Mouse (Mus musculus) small intestine, adult 2 months (tissue): ENCODE results near the gene Trarg1. TPM values are rescaled to one million over a fixed set of nuclear protein-coding genes. Genes with fewer than 3 reads are reported as not detected.

Experiments
- H3K27ac ChIP-seq: fragments of 200-500 bp; 2 replicates; pipeline ENCODE4 v1.5.1; 2012; ENCODE audit warnings: low read depth, low read length, control low read depth, inconsistent platforms; ENCODE audit not compliant: insufficient read depth
- H3K27me3 ChIP-seq: fragments of 200-500 bp; 2 replicates; pipeline ENCODE4 v1.6.1; 2012; ENCODE audit warnings: mild to moderate bottlenecking, moderate library complexity, low read length, inconsistent platforms; ENCODE audit not compliant: control insufficient read depth, insufficient read depth
- H3K36me3 ChIP-seq: fragments of 200-500 bp; 2 replicates; pipeline ENCODE4 v1.6.1; 2012; ENCODE audit warnings: mild to moderate bottlenecking, low read length, control low read depth, inconsistent platforms; ENCODE audit not compliant: control insufficient read depth, insufficient read depth
- H3K4me1 ChIP-seq: fragments of 200-500 bp; 2 replicates; pipeline ENCODE4 v1.6.1; 2012; ENCODE audit warnings: low read length, inconsistent platforms, mixed read lengths; ENCODE audit not compliant: control insufficient read depth, insufficient read depth, insufficient read length
- H3K4me3 ChIP-seq: fragments of 200-500 bp; 2 replicates; pipeline ENCODE4 v1.5.1; 2012; ENCODE audit warnings: low read depth, mild to moderate bottlenecking, control low read depth, inconsistent platforms, low read length, moderate library complexity
- CTCF ChIP-seq: fragments of 200-500 bp; IDR thresholded peaks from 2 replicates; pipeline ENCODE4 v1.5.1; 2012; ENCODE audit warnings: low read depth, mild to moderate bottlenecking, control low read depth, inconsistent platforms, low read length, moderate library complexity, mixed read lengths; ENCODE audit not compliant: insufficient replicate concordance, insufficient read length; ENCODE audit errors: extremely low read depth
- POLR2A ChIP-seq: fragments of 200-500 bp; IDR thresholded peaks from 2 replicates; pipeline ENCODE4 v1.6.1; 2012; ENCODE audit warnings: low read depth, mild to moderate bottlenecking, control low read depth, inconsistent platforms, low read length, moderate library complexity
- WGBS: fragments of 180-500 bp; shearing (Covaris S2); methylation state at CpG from one replicate; pipeline ENCODE4 v1.1.7; 2018; 5-methylcytosine and 5-hydroxymethylcytosine counted together
- polyA plus RNA-seq: library from polyadenylated mRNA; depleted of rRNA; stranded (reverse); fragments of >200 nt; gene quantifications from 2 replicates; pipeline ENCODE4 v1.2.3, GENCODE M21; 2012; rRNA removed

Gene Trarg1
- polyA plus RNA-seq, 1 experiment = 0.47 TPM

GRCm38 (mm10) chr11:76735753-76736324, 56.2 kb downstream of the Trarg1 start:
- H3K27me3 ChIP-seq = no peaks in the 10 kb centered on the region
- WGBS = 49% methylated on average over 4 of the region's 4 CpGs
- H3K36me3 ChIP-seq = peaks cover 47% of the 10 kb centered on the region
- H3K27ac ChIP-seq = peak overlapping the region; percentile 23; the same call in 1 of the 2 replicates
- TF ChIP-seq POLR2A (no peak), CTCF (no peak)
- H3K4me1 ChIP-seq = peaks cover 3% of the 10 kb centered on the region
- H3K4me3 ChIP-seq = no peak overlapping the region

GRCm38 (mm10) chr11:76739125-76739524, 59.5 kb downstream of the Trarg1 start:
- 84% methylated on average over 6 of the region's 6 CpGs for WGBS
- no peak overlapping the region for H3K27ac ChIP-seq

GRCm38 (mm10) chr11:76742511-76742910, 62.9 kb downstream of the Trarg1 start:
- no peak overlapping the region for H3K4me3 ChIP-seq
- no peak overlapping the region for H3K27ac ChIP-seq
- WGBS = 95% methylated on average over 7 of the region's 7 CpGs
- H3K27me3 ChIP-seq = no peaks in the 10 kb centered on the region
- peaks cover 43% of the 10 kb centered on the region for H3K36me3 ChIP-seq
- no peak for TF ChIP-seq POLR2A
- no peak for TF ChIP-seq CTCF
- no peaks in the 10 kb centered on the region for H3K4me1 ChIP-seq

More at GRCm38 (mm10) chr11:76739125-76739524, 59.5 kb downstream of the Trarg1 start:
- Histone ChIP-seq H3K4me3 (no peak overlapping the region), H3K4me1 (peaks cover 3% of the 10 kb centered on the region), H3K36me3 (peaks cover 44% of the 10 kb centered on the region), H3K27me3 (no peaks in the 10 kb centered on the region)
- TF ChIP-seq POLR2A (no peak), CTCF (peak; percentile 60; the same call in 1 of the 2 replicates)

DNA sequence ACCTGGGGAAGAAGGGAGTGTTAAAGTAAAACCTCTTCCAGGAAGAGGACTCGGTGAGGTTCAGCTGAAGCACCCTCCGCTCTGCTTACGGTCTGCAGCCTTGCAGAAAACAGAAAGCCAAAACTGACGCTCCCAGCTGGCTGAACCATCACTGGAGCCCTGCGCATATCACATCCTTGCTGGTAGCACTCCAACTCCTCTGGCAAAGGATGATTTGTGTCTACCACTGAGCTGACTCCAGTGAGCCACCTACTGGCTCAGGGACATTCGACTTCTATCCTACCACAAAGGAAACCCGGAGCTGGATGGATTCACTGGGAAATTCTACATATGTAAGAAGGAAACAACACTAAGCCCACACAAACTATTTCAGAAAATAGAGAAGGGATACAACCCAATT, 64.9 kb downstream of the Trarg1 start:
- Histone ChIP-seq H3K4me3 (no peak overlapping the region), H3K27ac (no peak overlapping the region), H3K36me3 (peaks cover 52% of the 10 kb centered on the region), H3K4me1 (no peaks in the 10 kb centered on the region), H3K27me3 (no peaks in the 10 kb centered on the region)
- TF ChIP-seq POLR2A (no peak), CTCF (no peak)
- 70% methylated on average over 7 of the region's 7 CpGs for WGBS

GRCm38 (mm10) chr11:76745921-76746320, 66.3 kb downstream of the Trarg1 start:
- Histone ChIP-seq H3K27ac (no peak overlapping the region), H3K27me3 (no peaks in the 10 kb centered on the region)
- 92% methylated on average over 1 of the region's 1 CpGs for WGBS

More at GRCm38 (mm10) chr11:76745921-76746320, 66.3 kb downstream of the Trarg1 start:
- TF ChIP-seq POLR2A = no peak
- TF ChIP-seq CTCF = no peak
- Histone ChIP-seq H3K4me3 (no peak overlapping the region), H3K4me1 (no peaks in the 10 kb centered on the region), H3K36me3 (peaks cover 58% of the 10 kb centered on the region)

Other genes starting within 250 kb of the Trarg1 start
- gene Abr, start 57.5 kb upstream of the Trarg1 start, polyA plus RNA-seq = 74.2 and 161 TPM in 2 replicates
- gene Bhlha9, start 7.3 kb upstream of the Trarg1 start, polyA plus RNA-seq = not detected in 2 replicates
- 6.2 and 12.4 TPM in 2 replicates for gene Gosr1, start 83.8 kb downstream of the Trarg1 start, polyA plus RNA-seq
- 16.3 and 16.4 TPM in 2 replicates for gene Cpd, start 167.2 kb downstream of the Trarg1 start, polyA plus RNA-seq
- 0.29 and 8.4 TPM in 2 replicates for gene Tmigd1, start 222.4 kb downstream of the Trarg1 start, polyA plus RNA-seq
- gene Blmh, start 245.0 kb downstream of the Trarg1 start, polyA plus RNA-seq = 2.5 and 4.8 TPM in 2 replicates